Mouse (Mus musculus): ENCODE results near the gene Fancc. TPM values are rescaled to one million over a fixed set of nuclear protein-coding genes. Genes with fewer than 3 reads are reported as not detected.
A peak's percentile ranks its signal among the peaks of the same experiment; 100 is the strongest.

Fancc gene
- polyA plus RNA-seq, 1 experiment, result 9.0 TPM

GRCm38 (mm10) chr13:63278141-63278631, 218.9 kb downstream of the Fancc start:
- no peaks in the 10 kb centered on the region for H3K27me3 ChIP-seq (replicated peaks; ENCODE audit: control insufficient read depth, insufficient read depth, low read length)
- 13% methylated on average over 5 of the region's 5 CpGs for WGBS
- peak overlapping the region; percentile 26 for H3K4me3 ChIP-seq (ENCODE audit: insufficient read depth, low read depth, low read length)
- no peaks in the 10 kb centered on the region; the same call in 1 of the 2 replicates for H3K36me3 ChIP-seq (ENCODE audit: control insufficient read depth, insufficient read depth, low read length)
- TF ChIP-seq POLR2A (IDR thresholded peaks at IDR 0.05; ENCODE audit: low read depth, low read length) (no peak), CTCF (conservative IDR thresholded peaks at IDR 0.05; ENCODE audit: insufficient read depth, insufficient read length, low read depth, low read length) (no peak)
- peak; percentile 75 for DNase-seq
- H3K27ac ChIP-seq (ENCODE audit: insufficient read depth, low read depth, low read length), result peak overlapping the region; percentile 52
- H3K4me1 ChIP-seq (ENCODE audit: control insufficient read depth, insufficient read depth, low read length), result peaks cover 43% of the 10 kb centered on the region

DNA sequence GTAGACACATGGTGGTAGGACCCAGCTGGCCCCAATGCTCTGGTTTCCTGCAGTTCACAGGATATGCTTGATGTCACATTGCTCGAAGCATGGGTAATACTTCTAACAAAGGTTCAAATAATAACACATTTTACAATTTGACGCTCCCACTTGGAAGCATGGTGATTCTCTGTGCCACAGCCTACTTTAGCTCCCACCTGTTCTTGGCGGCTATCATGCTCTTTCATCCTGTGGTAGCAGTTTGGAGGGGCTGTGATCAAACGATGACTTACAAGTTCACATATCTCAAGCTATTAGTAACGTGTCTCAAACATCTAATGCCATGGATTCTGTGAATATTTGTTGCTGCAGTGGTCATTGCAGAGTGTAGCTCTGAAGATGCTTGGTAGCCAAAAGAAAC, 219.8 kb downstream of the Fancc start:
- no peak for TF ChIP-seq CTCF (conservative IDR thresholded peaks at IDR 0.05; ENCODE audit: insufficient read depth, insufficient read length, low read depth, low read length)
- TF ChIP-seq POLR2A (IDR thresholded peaks at IDR 0.05; ENCODE audit: low read depth, low read length), result no peak
- no peak for DNase-seq
- peak overlapping the region; percentile 11; the same call in 1 of the 2 replicates for H3K4me3 ChIP-seq (ENCODE audit: insufficient read depth, low read depth, low read length)
- H3K27me3 ChIP-seq (replicated peaks; ENCODE audit: control insufficient read depth, insufficient read depth, low read length), result no peaks in the 10 kb centered on the region
- peaks cover 42% of the 10 kb centered on the region for H3K4me1 ChIP-seq (ENCODE audit: control insufficient read depth, insufficient read depth, low read length)
- 35% methylated on average over 5 of the region's 5 CpGs for WGBS
- H3K27ac ChIP-seq (ENCODE audit: insufficient read depth, low read depth, low read length), result peak overlapping the region; percentile 52
- no peaks in the 10 kb centered on the region; the same call in 1 of the 2 replicates for H3K36me3 ChIP-seq (ENCODE audit: control insufficient read depth, insufficient read depth, low read length)

GRCm38 (mm10) chr13:63276389-63276788, 220.7 kb downstream of the Fancc start:
- no peaks in the 10 kb centered on the region for H3K27me3 ChIP-seq (replicated peaks; ENCODE audit: control insufficient read depth, insufficient read depth, low read length)
- peaks cover 38% of the 10 kb centered on the region for H3K4me1 ChIP-seq (ENCODE audit: control insufficient read depth, insufficient read depth, low read length)
- H3K27ac ChIP-seq (ENCODE audit: insufficient read depth, low read depth, low read length), result no peak overlapping the region
- H3K4me3 ChIP-seq (ENCODE audit: insufficient read depth, low read depth, low read length), result no peak overlapping the region
- 39% methylated on average over 4 of the region's 4 CpGs for WGBS
- no peak for DNase-seq
- H3K36me3 ChIP-seq (ENCODE audit: control insufficient read depth, insufficient read depth, low read length), result no peaks in the 10 kb centered on the region; the same call in 1 of the 2 replicates
- no peak for TF ChIP-seq CTCF (conservative IDR thresholded peaks at IDR 0.05; ENCODE audit: insufficient read depth, insufficient read length, low read depth, low read length)
- no peak for TF ChIP-seq POLR2A (IDR thresholded peaks at IDR 0.05; ENCODE audit: low read depth, low read length)

DNA sequence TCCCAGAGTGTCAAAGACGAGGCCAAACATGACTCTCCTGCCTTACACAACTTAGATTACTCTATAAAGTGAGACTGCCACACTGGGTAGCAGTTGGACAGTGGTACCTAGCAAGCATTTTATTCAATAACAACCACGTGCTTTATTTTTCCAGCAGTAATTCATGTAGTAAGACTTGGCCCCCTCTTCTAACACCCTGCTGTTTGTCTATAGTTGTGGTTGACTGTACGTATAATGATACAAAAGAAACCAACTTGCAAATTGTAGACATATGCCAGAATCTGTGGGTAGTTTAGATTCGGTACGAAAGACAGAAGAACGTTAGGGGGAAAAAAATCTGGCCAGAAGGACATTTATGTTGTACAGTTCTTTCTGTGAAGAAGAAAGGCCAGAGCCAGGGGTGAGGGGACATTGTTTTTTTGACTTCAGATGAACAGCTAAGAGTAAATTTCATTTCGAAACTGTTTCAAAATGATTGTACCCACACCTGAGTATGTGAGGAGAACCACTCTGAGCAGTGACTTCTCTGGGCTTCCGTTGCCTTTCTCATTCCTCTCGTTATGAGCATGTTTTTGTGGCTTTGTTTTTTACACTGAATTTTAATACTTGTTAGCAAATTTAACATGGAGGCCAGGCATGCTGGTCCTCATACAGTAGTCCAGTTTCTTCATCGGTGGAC, 222.5 kb downstream of the Fancc start:
- TF ChIP-seq POLR2A (IDR thresholded peaks at IDR 0.05; ENCODE audit: low read depth, low read length), result no peak
- no peak for TF ChIP-seq CTCF (conservative IDR thresholded peaks at IDR 0.05; ENCODE audit: insufficient read depth, insufficient read length, low read depth, low read length)
- no peak for DNase-seq
- Histone ChIP-seq H3K36me3 (ENCODE audit: control insufficient read depth, insufficient read depth, low read length) (no peaks in the 10 kb centered on the region; the same call in none of the 2 replicates), H3K27ac (ENCODE audit: insufficient read depth, low read depth, low read length) (peak overlapping the region; percentile 68), H3K27me3 (replicated peaks; ENCODE audit: control insufficient read depth, insufficient read depth, low read length) (no peaks in the 10 kb centered on the region), H3K4me1 (ENCODE audit: control insufficient read depth, insufficient read depth, low read length) (peaks cover 40% of the 10 kb centered on the region), H3K4me3 (ENCODE audit: insufficient read depth, low read depth, low read length) (peak overlapping the region; percentile 45)
- WGBS, result 31% methylated on average over 10 of the region's 10 CpGs

DNA sequence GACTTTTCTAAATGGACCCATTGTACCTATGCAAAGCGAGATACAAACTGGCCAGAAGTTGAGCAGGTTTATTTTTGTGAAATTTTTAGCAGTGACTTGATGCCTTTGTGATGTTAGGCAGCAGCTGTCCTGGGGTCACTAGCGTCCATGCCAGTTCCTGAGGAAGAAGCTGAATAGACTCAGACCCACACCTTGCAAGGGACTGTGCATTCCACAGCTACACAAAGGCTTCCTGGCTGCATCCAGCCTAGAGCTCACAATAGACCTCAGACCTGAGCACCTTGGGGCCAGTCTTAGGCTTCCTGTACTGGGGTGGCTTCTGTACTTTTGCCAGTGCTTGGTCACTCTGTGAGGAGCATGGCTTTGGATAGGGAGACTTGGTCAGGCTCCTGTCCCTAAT, 223.2 kb downstream of the Fancc start:
- Histone ChIP-seq H3K27me3 (replicated peaks; ENCODE audit: control insufficient read depth, insufficient read depth, low read length) (no peaks in the 10 kb centered on the region), H3K36me3 (ENCODE audit: control insufficient read depth, insufficient read depth, low read length) (no peaks in the 10 kb centered on the region; the same call in none of the 2 replicates), H3K4me1 (ENCODE audit: control insufficient read depth, insufficient read depth, low read length) (peaks cover 42% of the 10 kb centered on the region), H3K27ac (ENCODE audit: insufficient read depth, low read depth, low read length) (peak overlapping the region; percentile 27), H3K4me3 (ENCODE audit: insufficient read depth, low read depth, low read length) (peak overlapping the region; percentile 33)
- no peak for TF ChIP-seq POLR2A (IDR thresholded peaks at IDR 0.05; ENCODE audit: low read depth, low read length)
- TF ChIP-seq CTCF (conservative IDR thresholded peaks at IDR 0.05; ENCODE audit: insufficient read depth, insufficient read length, low read depth, low read length), result no peak
- WGBS, result 34% methylated on average over 2 of the region's 2 CpGs
- peak; percentile 51 for DNase-seq

GRCm38 (mm10) chr13:63272602-63273229, 224.4 kb downstream of the Fancc start:
- peak; percentile 83 for DNase-seq
- H3K4me3 ChIP-seq (ENCODE audit: insufficient read depth, low read depth, low read length), result peak overlapping the region; percentile 59
- WGBS, result 2% methylated on average over 27 of the region's 27 CpGs
- peaks cover 42% of the 10 kb centered on the region for H3K4me1 ChIP-seq (ENCODE audit: control insufficient read depth, insufficient read depth, low read length)
- H3K27me3 ChIP-seq (replicated peaks; ENCODE audit: control insufficient read depth, insufficient read depth, low read length), result no peaks in the 10 kb centered on the region
- peak overlapping the region; percentile 91 for H3K27ac ChIP-seq (ENCODE audit: insufficient read depth, low read depth, low read length)
- no peaks in the 10 kb centered on the region; the same call in none of the 2 replicates for H3K36me3 ChIP-seq (ENCODE audit: control insufficient read depth, insufficient read depth, low read length)
- TF ChIP-seq POLR2A (IDR thresholded peaks at IDR 0.05; ENCODE audit: low read depth, low read length), result peak; percentile 73
- no peak for TF ChIP-seq CTCF (conservative IDR thresholded peaks at IDR 0.05; ENCODE audit: insufficient read depth, insufficient read length, low read depth, low read length)

All from kidney, adult 2 months (tissue).